10 mouse cellular contexts compared by ENCODE assay signal in the genomic region with DNA sequence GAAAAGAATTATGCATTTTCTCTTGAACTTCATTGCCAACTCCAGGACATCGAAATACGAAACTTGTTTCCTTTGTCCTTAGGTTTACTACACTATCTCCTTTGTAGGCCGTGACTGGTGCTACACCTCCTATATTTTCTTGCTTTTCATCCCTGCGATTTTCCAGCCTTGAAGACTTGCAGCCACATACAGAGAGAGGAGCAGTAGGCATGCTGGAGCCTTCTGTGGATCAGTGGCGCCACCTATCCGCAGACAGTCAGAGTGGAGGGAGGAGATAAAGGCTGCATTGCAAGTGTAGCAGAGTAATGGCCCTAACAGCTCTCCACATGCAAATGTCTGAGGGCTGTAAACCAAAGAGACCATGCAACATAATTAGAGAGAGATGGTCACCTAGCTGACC.
A peak's percentile ranks its signal among the peaks of the same experiment; 100 is the strongest.
DNase-seq lines count a peak whose midpoint lies in the region; ATAC-seq and TF ChIP-seq lines count a peak whose summit lies in the region.
"Had no signal": no experiment of that assay in that cellular context is flagged by ENCODE, and none has a peak within 500 bp of the region (broad histone marks: within the 10 kb centered on the region; RNA-seq: fewer than 3 reads in every experiment).

No protein-coding gene starts in this region.

- H3K4me3 ChIP-seq in kidney, postnatal 0 days (replicated peaks; ENCODE audit: low read depth, low read length) = no peak overlapping the region
- H3K4me3 ChIP-seq in kidney, embryonic 15.5 days (replicated peaks) = no peak overlapping the region
- no peak overlapping the region for H3K4me3 ChIP-seq in testis, adult 2 months (ENCODE audit: control insufficient read depth, low read depth, low read length)
- no peak overlapping the region for H3K4me3 ChIP-seq in forebrain, embryonic 11.5 days (ENCODE audit: low read depth, low read length)
- H3K4me3 ChIP-seq: heart, embryonic 12.5 days had no signal

- TF ChIP-seq CTCF in kidney, postnatal 0 days (IDR thresholded peaks at IDR 0.05; ENCODE audit: low read depth) = peak; percentile 60
- peak; percentile 44; the same call in 1 of the 2 replicates for TF ChIP-seq CTCF in testis, adult 2 months (IDR thresholded peaks at IDR 0.05; ENCODE audit: control insufficient read depth, insufficient read depth, insufficient replicate concordance, low read depth, low read length)

- ATAC-seq in CD4-positive, CD25-positive, alpha-beta regulatory T cell, adult 4 months = no peak
- no peak for ATAC-seq in kidney, postnatal 0 days (replicated peaks; ENCODE audit: low FRiP score, low read depth)
- ATAC-seq in kidney, embryonic 15.5 days (replicated peaks; ENCODE audit: low FRiP score) = no peak
- ATAC-seq in forebrain, embryonic 11.5 days (replicated peaks; ENCODE audit: low FRiP score) = no peak

- H3K27ac ChIP-seq in kidney, postnatal 0 days = no peak overlapping the region
- no peak overlapping the region for H3K27ac ChIP-seq in kidney, embryonic 15.5 days
- H3K27ac ChIP-seq in testis, adult 2 months (ENCODE audit: control insufficient read depth, insufficient read depth, low read depth, low read length) = peak overlapping the region; percentile 44; the same call in 1 of the 2 replicates
- H3K27ac ChIP-seq in forebrain, embryonic 11.5 days (ENCODE audit: low read depth, low read length) = no peak overlapping the region

- peak; percentile 24 for DNase-seq in CD4-positive, CD25-positive, alpha-beta regulatory T cell, adult 2 months (ENCODE audit: low read depth, low spot score)
- DNase-seq in kidney, postnatal 0 days (ENCODE audit: low spot score) = no peak
- DNase-seq in testis, postnatal 14 days (ENCODE audit: low spot score) = no peak
- DNase-seq in thymus, postnatal 4 days = peak; percentile 69
- DNase-seq in forebrain, embryonic 11.5 days (ENCODE audit: low spot score) = no peak
- DNase-seq: cerebellum, adult 18-20 months had no signal

- no peaks in the 10 kb centered on the region for H3K4me1 ChIP-seq in kidney, postnatal 0 days (replicated peaks; ENCODE audit: insufficient read depth, low read length)
- 0 out of 2 replicates have a peak, but pooled peaks cover 4% of the 10 kb centered on the region for H3K4me1 ChIP-seq in kidney, embryonic 15.5 days
- H3K4me1 ChIP-seq in testis, adult 2 months (ENCODE audit: control insufficient read depth, insufficient read depth, low read length) = peaks cover 6% of the 10 kb centered on the region
- no peaks in the 10 kb centered on the region for H3K4me1 ChIP-seq in forebrain, embryonic 11.5 days (replicated peaks; ENCODE audit: control insufficient read depth, insufficient read depth, low read length)
- H3K4me1 ChIP-seq: heart, embryonic 12.5 days had no signal

- H3K9me3 ChIP-seq in kidney, postnatal 0 days (replicated peaks; ENCODE audit: low read length) = no peaks in the 10 kb centered on the region
- H3K9me3 ChIP-seq in kidney, embryonic 15.5 days (replicated peaks) = no peaks in the 10 kb centered on the region
- no peaks in the 10 kb centered on the region for H3K9me3 ChIP-seq in forebrain, embryonic 11.5 days (ENCODE audit: control insufficient read depth, low read length)
- H3K9me3 ChIP-seq: heart, embryonic 12.5 days had no signal

- H3K9ac ChIP-seq in kidney, postnatal 0 days (ENCODE audit: low read depth, low read length) = no peak overlapping the region
- H3K9ac ChIP-seq in kidney, embryonic 15.5 days = no peak overlapping the region
- H3K9ac ChIP-seq in forebrain, embryonic 11.5 days (ENCODE audit: low read length) = no peak overlapping the region
- H3K9ac ChIP-seq: heart, embryonic 12.5 days had no signal

- no peaks in the 10 kb centered on the region for H3K27me3 ChIP-seq in kidney, postnatal 0 days (ENCODE audit: insufficient read depth, low read length)
- H3K27me3 ChIP-seq in kidney, embryonic 15.5 days = peaks cover 4% of the 10 kb centered on the region; the same call in 1 of the 2 replicates
- no peaks in the 10 kb centered on the region for H3K27me3 ChIP-seq in testis, adult 2 months (ENCODE audit: control insufficient read depth, insufficient read depth, low read length)
- no peaks in the 10 kb centered on the region for H3K27me3 ChIP-seq in forebrain, embryonic 11.5 days (ENCODE audit: control insufficient read depth, insufficient read depth, low read length)
- H3K27me3 ChIP-seq: heart, embryonic 12.5 days had no signal

- WGBS in kidney, postnatal 0 days = 74% methylated on average over 6 of the region's 6 CpGs
- WGBS in kidney, embryonic 15.5 days = 74% methylated on average over 6 of the region's 6 CpGs
- 69% methylated on average over 6 of the region's 6 CpGs for WGBS in forebrain, embryonic 11.5 days

- no peaks in the 10 kb centered on the region for H3K36me3 ChIP-seq in kidney, postnatal 0 days (ENCODE audit: insufficient read depth, low read length)
- H3K36me3 ChIP-seq in kidney, embryonic 15.5 days = no peaks in the 10 kb centered on the region
- no peaks in the 10 kb centered on the region for H3K36me3 ChIP-seq in testis, adult 2 months (ENCODE audit: control insufficient read depth, insufficient read depth, low read length)
- no peaks in the 10 kb centered on the region for H3K36me3 ChIP-seq in forebrain, embryonic 11.5 days (ENCODE audit: control insufficient read depth, insufficient read depth, low read length)
- H3K36me3 ChIP-seq: heart, embryonic 12.5 days had no signal

- H3K4me2 ChIP-seq in kidney, postnatal 0 days (ENCODE audit: low read length) = no peak overlapping the region
- no peak overlapping the region for H3K4me2 ChIP-seq in kidney, embryonic 15.5 days
- H3K4me2 ChIP-seq in forebrain, embryonic 11.5 days (ENCODE audit: low read depth, low read length, severe bottlenecking) = no peak overlapping the region
- H3K4me2 ChIP-seq: heart, embryonic 12.5 days had no signal

- no peak for TF ChIP-seq POLR2A in testis, adult 2 months (IDR thresholded peaks at IDR 0.05; ENCODE audit: control insufficient read depth, low read depth, low read length)

Comparison
In these comparisons a context has a peak if more than half of its experiments do, and no peak if none do; other contexts are left out.
1. DNase-seq: peak in CD4-positive, CD25-positive, alpha-beta regulatory T cell, adult 2 months (single experiment) and thymus, postnatal 4 days (single experiment); none in kidney, postnatal 0 days (single experiment), testis, postnatal 14 days (single experiment) and forebrain, embryonic 11.5 days (single experiment).